Mouse (Mus musculus): Measurements from ENCODE around the gene Abcc6.

GRCm38 (mm10) chr7:46068831-46069230 lies 38.7 kb upstream of the Abcc6 start:
- no peak for TF ChIP-seq POLR2A (IDR thresholded peaks at IDR 0.05; ENCODE audit: low read depth, low read length)
- no peak for TF ChIP-seq CTCF (IDR thresholded peaks at IDR 0.05; ENCODE audit: extremely low read depth, insufficient read length, insufficient replicate concordance, low read depth, low read length)
